Mouse (Mus musculus): ENCODE measurements at regions not wholly inside any gene's neighbourhood (a gene's known extent, or its start where the extent isn't known, plus 50 kb on each side); places are given as distances from the start of the nearest gene placed in this dataset.

DNA sequence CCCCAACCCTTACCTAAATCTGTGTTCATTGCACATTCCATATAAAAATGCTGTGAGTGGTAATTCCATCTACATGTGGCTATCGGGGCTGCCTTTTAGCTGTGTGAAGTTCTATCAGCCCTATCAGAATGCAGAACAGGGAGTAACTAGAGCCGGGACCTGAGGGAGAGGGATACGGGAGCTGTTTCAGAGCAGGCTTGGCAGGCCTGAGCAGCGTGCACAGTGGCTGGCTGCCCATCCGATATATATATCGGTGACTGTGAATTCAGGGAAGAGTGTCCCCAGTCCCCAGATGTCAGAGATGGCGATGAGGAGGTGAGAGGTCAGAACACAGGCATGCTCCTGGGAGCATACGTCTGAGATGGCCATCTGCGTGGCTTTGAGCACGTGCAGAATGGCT is 79.0 kb downstream of the Arl4c start:
- Histone ChIP-seq H3K4me2 (ENCODE audit: low read length) (no peak overlapping the region), H3K4me1 (replicated peaks; ENCODE audit: control insufficient read depth, insufficient read depth, low read length) (peaks cover 16% of the 10 kb centered on the region), H3K27me3 (replicated peaks; ENCODE audit: control insufficient read depth, insufficient read depth, low read length) (no peaks in the 10 kb centered on the region), H3K9ac (replicated peaks; ENCODE audit: low read depth, low read length) (0 out of 2 replicates have a peak overlapping the region, but pooled peaks have one; percentile 30), H3K4me3 (replicated peaks; ENCODE audit: low read length) (no peak overlapping the region), H3K27ac (ENCODE audit: low read length) (peak overlapping the region; percentile 79), H3K36me3 (ENCODE audit: control insufficient read depth, insufficient read depth) (no peaks in the 10 kb centered on the region), H3K9me3 (ENCODE audit: control insufficient read depth, low read length) (no peaks in the 10 kb centered on the region)
- peak; percentile 80 for ATAC-seq
- WGBS: 27% methylated on average over 10 of the region's 10 CpGs

DNA sequence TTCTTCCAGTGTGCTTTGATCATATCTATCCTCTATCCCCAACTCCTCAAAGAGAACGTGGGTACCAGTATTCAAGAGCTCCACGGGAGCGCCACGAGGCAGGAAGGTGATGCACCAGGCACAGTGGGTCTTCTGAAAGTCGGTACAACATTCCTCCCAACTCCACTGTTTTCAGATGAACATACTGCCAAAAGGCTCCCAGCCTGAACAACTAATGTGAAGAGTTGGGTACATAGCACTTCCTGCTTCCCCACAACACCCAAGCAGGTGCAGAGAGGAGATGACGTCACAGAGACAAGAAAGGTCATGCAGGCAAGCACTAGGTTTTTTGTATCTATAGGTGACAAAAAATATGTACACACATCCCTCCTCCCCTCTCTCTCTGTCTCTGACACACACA is 79.7 kb downstream of the Arl4c start:
- no peak for ATAC-seq
- 84% methylated on average over 6 of the region's 6 CpGs for WGBS
- Histone ChIP-seq H3K4me2 (ENCODE audit: low read length) (no peak overlapping the region), H3K9ac (replicated peaks; ENCODE audit: low read depth, low read length) (no peak overlapping the region), H3K36me3 (ENCODE audit: control insufficient read depth, insufficient read depth) (no peaks in the 10 kb centered on the region), H3K4me1 (replicated peaks; ENCODE audit: control insufficient read depth, insufficient read depth, low read length) (peaks cover 16% of the 10 kb centered on the region), H3K27me3 (replicated peaks; ENCODE audit: control insufficient read depth, insufficient read depth, low read length) (no peaks in the 10 kb centered on the region), H3K9me3 (ENCODE audit: control insufficient read depth, low read length) (no peaks in the 10 kb centered on the region), H3K27ac (ENCODE audit: low read length) (no peak overlapping the region), H3K4me3 (replicated peaks; ENCODE audit: low read length) (no peak overlapping the region)

DNA sequence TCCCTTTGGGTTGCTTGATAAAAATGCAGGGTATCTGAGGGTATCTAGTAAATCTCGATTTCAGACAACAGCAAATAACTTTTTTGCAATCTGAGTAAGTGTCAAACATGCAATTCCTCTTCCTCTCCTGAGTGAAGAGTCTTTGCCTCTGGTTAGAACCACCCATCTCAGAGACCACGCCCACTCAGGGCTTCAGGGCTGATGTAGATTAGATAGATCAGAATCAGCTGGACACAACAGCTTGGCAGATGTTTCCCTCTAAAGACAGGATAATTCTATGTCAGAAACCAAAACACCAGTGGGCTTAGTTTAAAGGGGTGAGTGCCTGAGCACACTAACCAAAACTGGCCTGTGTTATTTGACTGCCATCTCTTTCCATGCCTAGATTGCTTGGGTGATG is 80.8 kb downstream of the Arl4c start:
- H3K9ac ChIP-seq (replicated peaks; ENCODE audit: low read depth, low read length): no peak overlapping the region
- H3K9me3 ChIP-seq (ENCODE audit: control insufficient read depth, low read length): no peaks in the 10 kb centered on the region
- no peaks in the 10 kb centered on the region for H3K27me3 ChIP-seq (replicated peaks; ENCODE audit: control insufficient read depth, insufficient read depth, low read length)
- no peak overlapping the region for H3K4me2 ChIP-seq (ENCODE audit: low read length)
- peaks cover 16% of the 10 kb centered on the region for H3K4me1 ChIP-seq (replicated peaks; ENCODE audit: control insufficient read depth, insufficient read depth, low read length)
- no peaks in the 10 kb centered on the region for H3K36me3 ChIP-seq (ENCODE audit: control insufficient read depth, insufficient read depth)
- 78% methylated on average over 2 of the region's 2 CpGs for WGBS
- ATAC-seq: no peak
- no peak overlapping the region for H3K27ac ChIP-seq (ENCODE audit: low read length)
- H3K4me3 ChIP-seq (replicated peaks; ENCODE audit: low read length): no peak overlapping the region

DNA sequence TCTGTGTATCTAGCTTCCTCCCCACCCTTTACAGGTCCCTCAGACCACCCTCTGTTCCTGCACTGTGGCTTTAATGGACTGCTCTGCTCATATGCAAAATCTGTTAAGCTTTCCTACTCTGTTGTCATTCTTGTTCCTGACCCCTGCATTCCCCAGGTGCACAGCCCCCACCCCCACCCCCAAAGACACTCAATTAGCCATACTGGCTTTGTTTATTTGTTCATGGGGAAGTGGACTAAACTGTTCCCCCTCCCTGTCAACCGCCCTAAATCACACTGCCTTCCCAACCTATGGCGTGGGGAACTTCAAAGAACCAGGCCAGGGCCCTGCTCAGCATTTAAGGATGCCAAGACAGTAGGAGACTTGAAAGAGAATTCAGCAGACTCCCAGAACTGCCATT is 89.0 kb downstream of the Arl4c start:
- no peaks in the 10 kb centered on the region for H3K9me3 ChIP-seq (ENCODE audit: control insufficient read depth, low read length)
- no peak overlapping the region for H3K9ac ChIP-seq (replicated peaks; ENCODE audit: low read depth, low read length)
- no peaks in the 10 kb centered on the region for H3K27me3 ChIP-seq (replicated peaks; ENCODE audit: control insufficient read depth, insufficient read depth, low read length)
- H3K36me3 ChIP-seq (ENCODE audit: control insufficient read depth, insufficient read depth): no peaks in the 10 kb centered on the region
- H3K4me1 ChIP-seq (replicated peaks; ENCODE audit: control insufficient read depth, insufficient read depth, low read length): no peaks in the 10 kb centered on the region
- H3K4me3 ChIP-seq (replicated peaks; ENCODE audit: low read length): no peak overlapping the region
- WGBS: 12% methylated on average over 2 of the region's 2 CpGs
- no peak overlapping the region for H3K4me2 ChIP-seq (ENCODE audit: low read length)
- no peak overlapping the region for H3K27ac ChIP-seq (ENCODE audit: low read length)
- no peak for ATAC-seq

GRCm38 (mm10) chr1:88611241-88611640 is 90.8 kb downstream of the Arl4c start:
- no peak overlapping the region for H3K4me3 ChIP-seq (replicated peaks; ENCODE audit: low read length)
- H3K36me3 ChIP-seq (ENCODE audit: control insufficient read depth, insufficient read depth): no peaks in the 10 kb centered on the region
- ATAC-seq: no peak
- 93% methylated on average over 5 of the region's 5 CpGs for WGBS
- no peak overlapping the region for H3K27ac ChIP-seq (ENCODE audit: low read length)
- no peaks in the 10 kb centered on the region for H3K9me3 ChIP-seq (ENCODE audit: control insufficient read depth, low read length)
- H3K9ac ChIP-seq (replicated peaks; ENCODE audit: low read depth, low read length): no peak overlapping the region
- no peaks in the 10 kb centered on the region for H3K4me1 ChIP-seq (replicated peaks; ENCODE audit: control insufficient read depth, insufficient read depth, low read length)
- no peaks in the 10 kb centered on the region for H3K27me3 ChIP-seq (replicated peaks; ENCODE audit: control insufficient read depth, insufficient read depth, low read length)
- H3K4me2 ChIP-seq (ENCODE audit: low read length): no peak overlapping the region

DNA sequence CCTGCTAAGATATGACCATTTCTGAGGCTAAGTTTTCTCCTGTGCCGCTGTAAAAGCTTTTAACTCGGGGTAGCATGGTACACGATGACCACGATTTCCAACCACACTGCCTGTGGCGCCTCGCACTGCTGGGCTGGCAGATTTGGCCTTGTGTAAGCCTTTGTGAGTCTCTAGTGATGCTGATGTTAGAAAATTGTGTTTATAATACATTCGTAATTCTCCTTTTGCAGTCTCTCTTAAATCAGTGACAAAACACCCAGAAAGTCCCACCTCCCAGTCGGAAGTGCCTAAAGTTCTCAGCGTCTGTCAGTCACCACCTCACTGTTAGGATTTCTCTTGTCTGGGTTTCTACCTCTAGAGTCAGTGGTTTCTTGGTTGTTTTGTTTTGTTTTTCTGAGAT is 91.2 kb downstream of the Arl4c start:
- no peak for ATAC-seq
- 94% methylated on average over 9 of the region's 9 CpGs for WGBS
- no peaks in the 10 kb centered on the region for H3K4me1 ChIP-seq (replicated peaks; ENCODE audit: control insufficient read depth, insufficient read depth, low read length)

GRCm38 (mm10) chr1:88608826-88609225 is 93.2 kb downstream of the Arl4c start:
- Histone ChIP-seq H3K4me3 (replicated peaks; ENCODE audit: low read length) (no peak overlapping the region), H3K4me2 (ENCODE audit: low read length) (no peak overlapping the region), H3K27ac (ENCODE audit: low read length) (no peak overlapping the region), H3K4me1 (replicated peaks; ENCODE audit: control insufficient read depth, insufficient read depth, low read length) (no peaks in the 10 kb centered on the region), H3K36me3 (ENCODE audit: control insufficient read depth, insufficient read depth) (no peaks in the 10 kb centered on the region), H3K27me3 (replicated peaks; ENCODE audit: control insufficient read depth, insufficient read depth, low read length) (no peaks in the 10 kb centered on the region), H3K9ac (replicated peaks; ENCODE audit: low read depth, low read length) (no peak overlapping the region), H3K9me3 (ENCODE audit: control insufficient read depth, low read length) (no peaks in the 10 kb centered on the region)
- 43% methylated on average over 8 of the region's 8 CpGs for WGBS
- ATAC-seq: no peak

More for the DNA sequence above, 91.2 kb downstream of the Arl4c start:
- Histone ChIP-seq H3K4me3 (replicated peaks; ENCODE audit: low read length) (no peak overlapping the region), H3K27ac (ENCODE audit: low read length) (no peak overlapping the region), H3K36me3 (ENCODE audit: control insufficient read depth, insufficient read depth) (no peaks in the 10 kb centered on the region), H3K9me3 (ENCODE audit: control insufficient read depth, low read length) (no peaks in the 10 kb centered on the region), H3K27me3 (replicated peaks; ENCODE audit: control insufficient read depth, insufficient read depth, low read length) (no peaks in the 10 kb centered on the region), H3K4me2 (ENCODE audit: low read length) (no peak overlapping the region), H3K9ac (replicated peaks; ENCODE audit: low read depth, low read length) (no peak overlapping the region)

DNA sequence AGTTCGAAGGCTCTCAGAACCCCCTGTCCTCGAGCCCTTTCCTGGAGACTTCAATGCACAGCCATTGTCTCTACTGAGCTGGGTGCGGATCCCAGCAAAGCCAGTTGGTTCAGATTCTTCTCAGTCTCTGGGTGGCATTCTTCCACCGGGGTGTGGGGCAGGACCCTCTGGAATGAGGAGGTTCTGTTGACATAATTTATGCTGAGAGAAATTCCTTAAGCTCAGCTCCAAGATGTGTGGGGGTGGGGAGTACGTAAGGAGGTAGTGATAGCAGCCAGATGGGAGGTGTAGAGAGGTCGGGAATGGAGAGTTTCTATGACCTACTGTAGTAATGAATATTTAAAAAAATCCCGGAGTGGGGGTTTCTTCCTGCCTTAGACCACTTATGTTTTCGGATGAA is 93.8 kb downstream of the Arl4c start:
- ATAC-seq: no peak
- Histone ChIP-seq H3K27me3 (replicated peaks; ENCODE audit: control insufficient read depth, insufficient read depth, low read length) (no peaks in the 10 kb centered on the region), H3K4me3 (replicated peaks; ENCODE audit: low read length) (no peak overlapping the region), H3K36me3 (ENCODE audit: control insufficient read depth, insufficient read depth) (no peaks in the 10 kb centered on the region), H3K4me1 (replicated peaks; ENCODE audit: control insufficient read depth, insufficient read depth, low read length) (no peaks in the 10 kb centered on the region), H3K27ac (ENCODE audit: low read length) (no peak overlapping the region), H3K4me2 (ENCODE audit: low read length) (no peak overlapping the region), H3K9me3 (ENCODE audit: control insufficient read depth, low read length) (no peaks in the 10 kb centered on the region), H3K9ac (replicated peaks; ENCODE audit: low read depth, low read length) (no peak overlapping the region)
- WGBS: 53% methylated on average over 8 of the region's 8 CpGs

DNA sequence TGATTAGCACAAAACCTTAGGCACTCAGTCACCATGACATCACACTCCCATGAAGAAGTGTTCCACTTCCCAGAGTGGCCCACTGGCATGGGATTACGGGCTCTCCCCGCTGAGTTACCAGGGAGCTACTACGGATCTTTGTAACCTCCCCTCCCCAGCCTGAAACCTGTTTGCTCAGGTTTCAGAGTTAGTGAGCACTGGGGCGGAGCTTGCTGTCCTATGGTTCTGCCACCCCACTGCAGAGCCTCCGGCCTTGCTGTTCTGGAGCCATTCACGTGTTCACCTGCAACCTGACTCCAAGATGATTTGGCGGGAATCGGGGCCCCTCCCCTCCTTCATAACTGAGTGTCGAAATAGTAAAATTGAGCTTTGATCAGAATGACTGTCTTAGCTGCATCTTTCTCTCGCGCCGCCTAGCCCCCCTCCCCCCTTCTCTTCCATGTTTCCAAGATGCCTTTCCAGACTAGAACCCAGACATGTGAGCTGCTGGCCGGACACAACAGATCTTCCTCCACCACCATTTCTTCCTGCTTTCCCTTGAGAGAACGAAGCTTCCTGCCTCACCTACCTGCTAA is 95.8 kb upstream of the Glrp1 start:
- H3K9me3 ChIP-seq (ENCODE audit: control insufficient read depth, low read length): no peaks in the 10 kb centered on the region
- ATAC-seq: no peak
- no peaks in the 10 kb centered on the region for H3K27me3 ChIP-seq (replicated peaks; ENCODE audit: control insufficient read depth, insufficient read depth, low read length)
- WGBS: 54% methylated on average over 14 of the region's 14 CpGs
- H3K4me2 ChIP-seq (ENCODE audit: low read length): no peak overlapping the region
- no peak overlapping the region for H3K27ac ChIP-seq (ENCODE audit: low read length)
- no peak overlapping the region for H3K9ac ChIP-seq (replicated peaks; ENCODE audit: low read depth, low read length)
- H3K36me3 ChIP-seq (ENCODE audit: control insufficient read depth, insufficient read depth): no peaks in the 10 kb centered on the region
- no peak overlapping the region for H3K4me3 ChIP-seq (replicated peaks; ENCODE audit: low read length)
- H3K4me1 ChIP-seq (replicated peaks; ENCODE audit: control insufficient read depth, insufficient read depth, low read length): no peaks in the 10 kb centered on the region

- ATAC-seq: no peak
- H3K27ac ChIP-seq (ENCODE audit: low read length): no peak overlapping the region
- no peak overlapping the region for H3K9ac ChIP-seq (replicated peaks; ENCODE audit: low read depth, low read length)
- H3K27me3 ChIP-seq (replicated peaks; ENCODE audit: control insufficient read depth, insufficient read depth, low read length): no peaks in the 10 kb centered on the region
- H3K4me3 ChIP-seq (replicated peaks; ENCODE audit: low read length): no peak overlapping the region
- 78% methylated on average over 3 of the region's 3 CpGs for WGBS
- H3K36me3 ChIP-seq (ENCODE audit: control insufficient read depth, insufficient read depth): no peaks in the 10 kb centered on the region
- no peaks in the 10 kb centered on the region for H3K4me1 ChIP-seq (replicated peaks; ENCODE audit: control insufficient read depth, insufficient read depth, low read length)
- H3K9me3 ChIP-seq (ENCODE audit: control insufficient read depth, low read length): no peaks in the 10 kb centered on the region
- H3K4me2 ChIP-seq (ENCODE audit: low read length): no peak overlapping the region
These were observed 92.4 kb upstream of the Glrp1 start for GRCm38 (mm10) chr1:88602241-88602640.
